Comparison of ENCODE assay signal across 8 mouse cellular contexts in the genomic region with DNA sequence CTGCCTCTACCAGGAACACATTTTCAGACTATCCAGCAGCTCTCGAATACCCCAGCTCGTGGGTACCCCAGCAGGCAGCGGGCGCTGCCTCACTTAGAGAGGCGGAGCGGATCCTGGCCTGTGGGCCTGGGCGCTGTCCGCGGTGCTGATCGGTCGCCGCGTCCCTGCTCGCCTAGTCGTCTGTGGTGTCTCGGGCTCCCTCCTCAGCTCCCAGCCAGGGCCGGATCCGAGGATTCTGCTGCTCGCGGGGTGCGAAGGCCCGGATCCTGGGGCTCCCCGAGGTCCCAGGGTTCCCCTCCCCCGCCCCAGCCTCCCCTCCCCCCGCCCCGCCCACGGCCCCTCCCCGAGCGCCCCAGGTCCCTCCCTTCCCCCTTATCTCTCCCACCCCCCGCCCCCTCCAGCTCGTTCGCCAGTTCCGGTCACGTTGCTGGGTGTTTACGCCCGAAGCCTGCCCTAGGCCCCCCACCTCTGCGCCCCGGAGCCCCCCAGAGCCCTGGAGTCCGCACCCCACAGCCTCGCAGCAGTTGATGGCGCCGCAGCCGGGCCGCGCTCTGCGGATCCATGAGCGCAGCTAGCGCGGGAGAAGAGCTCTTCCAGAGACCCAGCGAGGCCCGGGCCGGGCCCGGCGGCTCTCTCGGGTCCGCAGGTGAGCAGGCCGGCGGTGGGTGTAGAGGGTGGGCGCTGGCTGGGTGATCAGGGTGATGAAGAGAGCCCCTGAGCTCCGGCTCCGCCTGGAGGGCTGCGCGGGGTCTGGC. TPM values are rescaled to one million over a fixed set of nuclear protein-coding genes. Genes with fewer than 3 reads are reported as not detected.
DNase-seq lines count a peak whose midpoint lies in the region; ATAC-seq and TF ChIP-seq lines count a peak whose summit lies in the region.

TSS of gene Ccdc92b (plus strand) at position 405 of the 755 bp plus-strand sequence.

- no peak within 1 kb of the TSS for H3K27ac ChIP-seq in forebrain, embryonic 13.5 days
- no peak within 1 kb of the TSS for H3K27ac ChIP-seq in heart, postnatal 0 days (ENCODE audit: low read depth)
- H3K27ac ChIP-seq in neural tube, embryonic 15.5 days (replicated peaks) = peak within 1 kb of the TSS; percentile 63; the same call in 1 of the 2 replicates

- H3K4me1 ChIP-seq in forebrain, embryonic 13.5 days = peaks cover 9% of the 10 kb centered on the region; the same call in 1 of the 2 replicates
- 0 out of 2 replicates have a peak, but pooled peaks cover 6% of the 10 kb centered on the region for H3K4me1 ChIP-seq in heart, postnatal 0 days (ENCODE audit: control insufficient read depth, insufficient read depth)
- H3K4me1 ChIP-seq in neural tube, embryonic 15.5 days = peaks cover 18% of the 10 kb centered on the region

- peak; percentile 54; the same call in 1 of the 2 replicates for ATAC-seq in cerebellum, adult (ENCODE audit: insufficient number of reproducible peaks, low FRiP score, low TSS enrichment)
- ATAC-seq in forebrain, embryonic 13.5 days = peak; percentile 85
- ATAC-seq in heart, postnatal 0 days (ENCODE audit: insufficient read depth, low read depth) = peak; percentile 90
- ATAC-seq in neural tube, embryonic 15.5 days (ENCODE audit: low FRiP score) = peak; percentile 87

- H3K4me2 ChIP-seq in forebrain, embryonic 13.5 days = peak within 1 kb of the TSS; percentile 78
- H3K4me2 ChIP-seq in heart, postnatal 0 days (ENCODE audit: low read depth, low read length) = peak within 1 kb of the TSS; percentile 37
- peak within 1 kb of the TSS; percentile 73 for H3K4me2 ChIP-seq in neural tube, embryonic 15.5 days

- TF ChIP-seq EP300 in heart, postnatal 0 days (IDR thresholded peaks at IDR 0.05; ENCODE audit: low read depth) = no peak

- DNase-seq in ES-CJ7 (ENCODE audit: low read depth, low spot score) = peak; percentile 86
- DNase-seq in heart, postnatal 0 days (ENCODE audit: low spot score) = peak; percentile 44
- peak; percentile 81 to 95 for DNase-seq in kidney, postnatal 36 days
- peak; percentile 50 to 62 for DNase-seq in lung, adult 18-20 months
- DNase-seq in thymus, adult 18-20 months = peak; percentile 42 to 55

- 0 out of 2 replicates have a peak, but pooled peaks have one; percentile 2 for TF ChIP-seq CTCF in heart, postnatal 0 days (IDR thresholded peaks at IDR 0.05; ENCODE audit: low read depth)

- no peaks in the 10 kb centered on the region for H3K9me3 ChIP-seq in forebrain, embryonic 13.5 days (replicated peaks)
- H3K9me3 ChIP-seq in heart, postnatal 0 days (replicated peaks; ENCODE audit: control insufficient read depth, low read length) = no peaks in the 10 kb centered on the region
- H3K9me3 ChIP-seq in neural tube, embryonic 15.5 days (replicated peaks) = no peaks in the 10 kb centered on the region

- under 1% methylated on average over 50 of the region's 63 CpGs for WGBS in forebrain, embryonic 13.5 days
- WGBS in heart, postnatal 0 days = under 1% methylated on average over 50 of the region's 63 CpGs
- WGBS in neural tube, embryonic 15.5 days = under 1% methylated on average over 54 of the region's 63 CpGs

- peaks cover 41% of the 10 kb centered on the region for H3K27me3 ChIP-seq in forebrain, embryonic 13.5 days
- H3K27me3 ChIP-seq in heart, postnatal 0 days (ENCODE audit: control insufficient read depth, insufficient read depth, low read length) = peaks cover 39% of the 10 kb centered on the region
- H3K27me3 ChIP-seq in neural tube, embryonic 15.5 days (replicated peaks) = peaks cover 40% of the 10 kb centered on the region

- H3K9ac ChIP-seq in forebrain, embryonic 13.5 days = peak within 1 kb of the TSS; percentile 70
- no peak within 1 kb of the TSS for H3K9ac ChIP-seq in heart, postnatal 0 days (replicated peaks; ENCODE audit: low read depth, low read length)
- peak within 1 kb of the TSS; percentile 76 for H3K9ac ChIP-seq in neural tube, embryonic 15.5 days (replicated peaks)

- no peaks in the 10 kb centered on the region for H3K36me3 ChIP-seq in forebrain, embryonic 13.5 days (ENCODE audit: poor library complexity, severe bottlenecking)
- no peaks in the 10 kb centered on the region for H3K36me3 ChIP-seq in heart, postnatal 0 days (replicated peaks; ENCODE audit: control insufficient read depth, insufficient read depth, low read length)
- H3K36me3 ChIP-seq in neural tube, embryonic 15.5 days = 0 out of 2 replicates have a peak, but pooled peaks cover 6% of the 10 kb centered on the region

- H3K4me3 ChIP-seq in forebrain, embryonic 13.5 days = peak within 1 kb of the TSS; percentile 58
- 0 out of 2 replicates have a peak within 1 kb of the TSS, but pooled peaks have one; percentile 16 for H3K4me3 ChIP-seq in heart, postnatal 0 days (ENCODE audit: low read depth, low read length)
- peak within 1 kb of the TSS; percentile 73 for H3K4me3 ChIP-seq in neural tube, embryonic 15.5 days (replicated peaks)

RNA-seq across cellular contexts. Expression of gene Ccdc92b, which starts in this region (rescaled TPM):
- polyA plus RNA-seq in forebrain, embryonic 13.5 days (2015; fragmentation: Nextera tagmentation; extraction: Ambion mirVana) = 1.1 TPM in 2 replicates
- 0.08 TPM in 1 of 2 replicates, not detected in the other for total RNA-seq in heart, postnatal 0 days (2014; rRNA removed; ENCODE audit: low replicate concordance)
- 0.49 and 0.63 TPM in 2 replicates for polyA plus RNA-seq in heart, postnatal 0 days (2015; fragmentation: Nextera tagmentation; extraction: Ambion mirVana)
- 2.4 and 3.6 TPM in 2 replicates for polyA plus RNA-seq in neural tube, embryonic 15.5 days (2015; fragmentation: Nextera tagmentation; extraction: Ambion mirVana)

Comparison
In these comparisons a context has a peak if more than half of its experiments do, and no peak if none do; other contexts are left out.
1. Peak in DNase-seq, ATAC-seq, H3K4me3 ChIP-seq and H3K4me2 ChIP-seq in heart, postnatal 0 days; RNA of the gene not detected or under 1 TPM.
2. H3K4me3 ChIP-seq: peak in every context shown above with its lines; median percentile 73 in neural tube, embryonic 15.5 days; 58 in forebrain, embryonic 13.5 days; 16 in heart, postnatal 0 days.